Mouse (Mus musculus): ENCODE data around the gene Cbx1.

- no peak for TF ChIP-seq CTCF (IDR thresholded peaks at IDR 0.05; ENCODE audit: low read depth)
- TF ChIP-seq EP300 (optimal IDR thresholded peaks at IDR 0.05): no peak
These were observed 13.3 kb upstream of the Cbx1 start for GRCm38 (mm10) chr11:96775665-96776064.

Measured in stomach, postnatal 0 days (tissue).